Mouse (Mus musculus): ENCODE measurements at regions not wholly inside any gene's neighbourhood (a gene's known extent, or its start where the extent isn't known, plus 50 kb on each side); places are given as distances from the start of the nearest gene placed in this dataset.

- 63% methylated on average over 6 of the region's 6 CpGs for WGBS
- H3K4me1 ChIP-seq = peaks cover 19% of the 10 kb centered on the region
- peak overlapping the region; percentile 56 for H3K27ac ChIP-seq
- H3K27me3 ChIP-seq (ENCODE audit: low read depth, poor library complexity, severe bottlenecking) = no peaks in the 10 kb centered on the region; the same call in 1 of the 2 replicates
- DNase-seq (ENCODE audit: low spot score) = no peak
- no peaks in the 10 kb centered on the region for H3K9me3 ChIP-seq (replicated peaks)
- no peaks in the 10 kb centered on the region for H3K36me3 ChIP-seq
- H3K4me3 ChIP-seq = no peak overlapping the region
Observed at GRCm38 (mm10) chr8:126712749-126713148, 119.0 kb upstream of the Irf2bp2 start.

- no peaks in the 10 kb centered on the region; the same call in 1 of the 2 replicates for H3K27me3 ChIP-seq (ENCODE audit: low read depth, poor library complexity, severe bottlenecking)
- H3K9me3 ChIP-seq (replicated peaks) = no peaks in the 10 kb centered on the region
- H3K36me3 ChIP-seq = no peaks in the 10 kb centered on the region
- no peak overlapping the region for H3K27ac ChIP-seq
- H3K4me1 ChIP-seq = peaks cover 23% of the 10 kb centered on the region
- no peak for DNase-seq (ENCODE audit: low spot score)
- H3K4me3 ChIP-seq = no peak overlapping the region
- WGBS = 80% methylated on average over 2 of the region's 2 CpGs
Observed at GRCm38 (mm10) chr8:126708956-126709355, 115.2 kb upstream of the Irf2bp2 start.

- Histone ChIP-seq H3K9me3 (replicated peaks) (no peaks in the 10 kb centered on the region), H3K27ac (no peak overlapping the region)
- no peak for DNase-seq (ENCODE audit: low spot score)
Observed at GRCm38 (mm10) chr8:126707300-126707902, 113.6 kb upstream of the Irf2bp2 start.

DNA sequence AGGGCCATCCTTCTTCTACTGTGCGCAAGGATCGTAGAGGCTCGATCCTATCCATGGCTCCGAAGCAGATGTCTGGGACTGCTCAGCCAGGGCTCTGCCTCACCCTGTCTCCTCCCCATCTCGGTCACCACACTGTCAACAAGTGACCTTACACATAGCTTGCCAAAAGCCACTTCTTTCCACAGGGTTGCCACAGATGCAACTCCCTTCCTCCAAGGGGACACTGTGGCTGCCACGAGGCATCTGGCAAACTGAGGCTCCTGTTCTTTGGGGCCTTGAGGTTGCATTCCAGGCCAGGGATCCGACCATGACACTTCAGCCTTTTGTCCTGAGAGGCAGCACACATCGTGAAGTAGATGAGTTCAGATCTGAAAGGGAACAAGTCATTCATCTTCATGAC, 112.5 kb upstream of the Irf2bp2 start:
- Histone ChIP-seq H3K9me3 (replicated peaks) (no peaks in the 10 kb centered on the region), H3K27ac (no peak overlapping the region), H3K4me3 (no peak overlapping the region), H3K4me1 (peaks cover 10% of the 10 kb centered on the region; the same call in 1 of the 2 replicates), H3K27me3 (ENCODE audit: low read depth, poor library complexity, severe bottlenecking) (no peaks in the 10 kb centered on the region; the same call in 1 of the 2 replicates), H3K36me3 (no peaks in the 10 kb centered on the region)
- no peak for DNase-seq (ENCODE audit: low spot score)
- 81% methylated on average over 8 of the region's 8 CpGs for WGBS

More at GRCm38 (mm10) chr8:126707300-126707902, 113.6 kb upstream of the Irf2bp2 start:
- Histone ChIP-seq H3K27me3 (ENCODE audit: low read depth, poor library complexity, severe bottlenecking) (no peaks in the 10 kb centered on the region; the same call in 1 of the 2 replicates), H3K4me3 (no peak overlapping the region), H3K4me1 (peaks cover 12% of the 10 kb centered on the region; the same call in 1 of the 2 replicates), H3K36me3 (no peaks in the 10 kb centered on the region)
- WGBS = 81% methylated on average over 6 of the region's 6 CpGs

DNA sequence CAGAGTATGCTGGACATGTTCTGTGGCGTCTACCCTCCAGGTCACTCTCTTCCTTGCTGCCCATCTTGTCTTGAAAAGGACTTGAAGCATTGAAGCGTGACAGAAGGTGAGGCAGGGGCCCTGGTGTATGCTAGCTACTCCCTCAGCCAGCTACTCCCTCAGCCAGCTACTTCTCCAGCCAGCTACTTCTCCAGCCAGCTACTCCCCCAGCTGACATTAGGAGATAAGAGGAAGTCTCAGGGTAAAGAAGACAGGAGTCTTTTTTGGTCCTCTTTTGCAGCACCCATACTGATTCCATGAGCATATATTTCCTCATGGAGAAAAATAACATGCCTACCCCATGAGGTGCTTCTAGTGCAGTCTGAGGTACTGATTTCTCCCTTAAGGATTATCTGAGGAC, 111.6 kb upstream of the Irf2bp2 start:
- no peak for DNase-seq (ENCODE audit: low spot score)
- H3K27me3 ChIP-seq (ENCODE audit: low read depth, poor library complexity, severe bottlenecking) = no peaks in the 10 kb centered on the region
- H3K36me3 ChIP-seq = no peaks in the 10 kb centered on the region

DNA sequence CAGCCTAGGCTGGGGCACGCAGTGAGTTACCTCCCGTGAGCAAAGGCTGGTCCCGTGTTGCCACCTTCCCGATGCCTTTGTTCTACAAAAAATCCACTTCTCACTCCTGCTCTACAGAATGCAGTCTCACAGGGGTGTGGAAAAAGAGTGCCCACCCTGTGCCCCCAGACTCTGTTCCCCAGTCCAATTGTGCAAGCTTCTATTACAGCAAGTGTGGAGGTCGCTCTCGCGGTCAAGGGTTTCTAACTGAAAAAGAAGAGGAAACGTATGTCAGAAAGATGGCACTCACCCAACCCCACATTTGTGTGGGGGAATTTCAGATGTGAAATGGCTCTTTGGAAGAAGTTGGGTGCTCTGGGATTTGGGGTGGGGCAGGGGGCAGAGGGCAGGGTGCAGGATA, 110.9 kb upstream of the Irf2bp2 start:
- WGBS = 88% methylated on average over 8 of the region's 8 CpGs
- no peak for DNase-seq (ENCODE audit: low spot score)
- H3K36me3 ChIP-seq = no peaks in the 10 kb centered on the region
- H3K9me3 ChIP-seq (replicated peaks) = no peaks in the 10 kb centered on the region
- no peaks in the 10 kb centered on the region for H3K27me3 ChIP-seq (ENCODE audit: low read depth, poor library complexity, severe bottlenecking)
- no peak overlapping the region for H3K4me3 ChIP-seq
- H3K4me1 ChIP-seq = peaks cover 11% of the 10 kb centered on the region
- no peak overlapping the region for H3K27ac ChIP-seq

More for the DNA sequence above, 111.6 kb upstream of the Irf2bp2 start:
- Histone ChIP-seq H3K4me1 (peaks cover 10% of the 10 kb centered on the region; the same call in 1 of the 2 replicates), H3K9me3 (replicated peaks) (no peaks in the 10 kb centered on the region), H3K27ac (no peak overlapping the region), H3K4me3 (no peak overlapping the region)
- WGBS = 80% methylated on average over 2 of the region's 2 CpGs

- Histone ChIP-seq H3K27ac (no peak overlapping the region), H3K4me3 (no peak overlapping the region), H3K9me3 (replicated peaks) (no peaks in the 10 kb centered on the region), H3K27me3 (ENCODE audit: low read depth, poor library complexity, severe bottlenecking) (no peaks in the 10 kb centered on the region), H3K36me3 (no peaks in the 10 kb centered on the region), H3K4me1 (peaks cover 22% of the 10 kb centered on the region)
- 90% methylated on average over 5 of the region's 5 CpGs for WGBS
- no peak for DNase-seq (ENCODE audit: low spot score)
Observed at GRCm38 (mm10) chr8:126703546-126703945, 109.8 kb upstream of the Irf2bp2 start.

DNA sequence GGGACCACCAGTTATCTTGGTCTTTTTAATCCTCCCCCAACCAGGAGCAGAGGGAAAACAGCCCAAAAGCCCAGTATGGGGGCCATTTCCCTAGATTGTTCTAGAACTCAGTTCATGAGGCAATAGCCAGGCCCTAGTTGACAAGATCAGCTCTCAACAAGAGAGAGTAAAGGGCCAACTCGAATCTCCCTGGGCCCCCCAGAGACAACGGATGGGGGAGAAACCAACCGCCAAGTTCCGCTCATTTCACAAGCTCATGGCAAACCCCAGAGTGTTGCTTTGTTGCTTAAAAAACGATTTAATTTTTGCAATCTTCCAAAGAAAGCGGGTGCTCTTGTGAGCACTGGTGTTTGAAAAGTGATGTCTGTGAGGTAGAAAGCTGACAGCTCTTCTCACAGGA, 108.5 kb upstream of the Irf2bp2 start:
- no peaks in the 10 kb centered on the region for H3K36me3 ChIP-seq
- H3K27ac ChIP-seq = 0 out of 2 replicates have a peak overlapping the region, but pooled peaks have one; percentile 25
- no peaks in the 10 kb centered on the region for H3K9me3 ChIP-seq (replicated peaks)
- H3K27me3 ChIP-seq (ENCODE audit: low read depth, poor library complexity, severe bottlenecking) = no peaks in the 10 kb centered on the region
- no peak overlapping the region for H3K4me3 ChIP-seq
- no peak for DNase-seq (ENCODE audit: low spot score)
- H3K4me1 ChIP-seq = peaks cover 19% of the 10 kb centered on the region
- 81% methylated on average over 6 of the region's 6 CpGs for WGBS

GRCm38 (mm10) chr8:126699389-126699775, 105.6 kb upstream of the Irf2bp2 start:
- no peak overlapping the region for H3K4me3 ChIP-seq
- DNase-seq (ENCODE audit: low spot score) = no peak
- 40% methylated on average over 6 of the region's 6 CpGs for WGBS
- H3K36me3 ChIP-seq = no peaks in the 10 kb centered on the region
- H3K9me3 ChIP-seq (replicated peaks) = no peaks in the 10 kb centered on the region
- H3K27me3 ChIP-seq (ENCODE audit: low read depth, poor library complexity, severe bottlenecking) = no peaks in the 10 kb centered on the region
- H3K27ac ChIP-seq = peak overlapping the region; percentile 78
- peaks cover 31% of the 10 kb centered on the region for H3K4me1 ChIP-seq

DNA sequence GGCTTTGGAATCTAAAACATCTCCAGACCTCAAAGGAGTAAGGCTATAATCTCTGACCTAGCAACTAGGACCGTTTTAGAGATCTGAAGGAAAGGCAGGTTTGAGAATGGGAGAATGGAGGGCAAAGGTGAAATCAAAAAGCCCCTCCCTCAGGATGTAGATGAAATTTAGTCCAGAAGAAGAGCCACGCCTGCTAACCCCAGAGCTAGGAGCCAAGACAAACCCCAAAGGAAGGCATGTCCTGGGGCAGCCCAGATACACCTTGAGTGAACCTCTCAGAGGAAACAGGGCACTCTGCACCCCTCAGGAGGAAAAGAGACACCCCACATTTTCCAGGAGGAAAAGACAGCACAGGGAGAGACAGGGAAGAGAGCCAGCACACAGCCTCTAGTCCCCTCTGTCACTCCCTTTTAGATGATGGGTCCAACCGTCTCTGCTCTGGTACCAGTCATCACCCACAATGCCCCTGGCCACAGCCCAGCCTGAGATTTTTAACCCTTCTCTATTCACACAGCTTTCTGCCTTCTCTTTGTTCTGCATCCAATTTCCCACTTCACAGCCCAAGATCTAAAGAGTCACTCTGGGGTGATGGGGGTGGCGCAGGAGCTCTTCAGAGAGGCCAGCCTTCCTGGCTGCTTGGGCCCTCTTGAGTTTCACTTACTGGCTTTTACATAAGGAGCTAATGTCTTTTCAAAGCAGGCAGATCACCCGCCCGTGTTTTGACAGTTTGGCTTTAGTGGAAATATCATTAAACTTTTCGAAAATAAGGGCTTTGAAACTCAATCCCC, 105.0 kb upstream of the Irf2bp2 start:
- H3K27ac ChIP-seq = peak overlapping the region; percentile 78
- H3K9me3 ChIP-seq (replicated peaks) = no peaks in the 10 kb centered on the region
- H3K36me3 ChIP-seq = no peaks in the 10 kb centered on the region
- peak; percentile 34 for DNase-seq (ENCODE audit: low spot score)
- peaks cover 31% of the 10 kb centered on the region for H3K4me1 ChIP-seq
- H3K4me3 ChIP-seq = no peak overlapping the region
- H3K27me3 ChIP-seq (ENCODE audit: low read depth, poor library complexity, severe bottlenecking) = no peaks in the 10 kb centered on the region
- 26% methylated on average over 7 of the region's 7 CpGs for WGBS

DNA sequence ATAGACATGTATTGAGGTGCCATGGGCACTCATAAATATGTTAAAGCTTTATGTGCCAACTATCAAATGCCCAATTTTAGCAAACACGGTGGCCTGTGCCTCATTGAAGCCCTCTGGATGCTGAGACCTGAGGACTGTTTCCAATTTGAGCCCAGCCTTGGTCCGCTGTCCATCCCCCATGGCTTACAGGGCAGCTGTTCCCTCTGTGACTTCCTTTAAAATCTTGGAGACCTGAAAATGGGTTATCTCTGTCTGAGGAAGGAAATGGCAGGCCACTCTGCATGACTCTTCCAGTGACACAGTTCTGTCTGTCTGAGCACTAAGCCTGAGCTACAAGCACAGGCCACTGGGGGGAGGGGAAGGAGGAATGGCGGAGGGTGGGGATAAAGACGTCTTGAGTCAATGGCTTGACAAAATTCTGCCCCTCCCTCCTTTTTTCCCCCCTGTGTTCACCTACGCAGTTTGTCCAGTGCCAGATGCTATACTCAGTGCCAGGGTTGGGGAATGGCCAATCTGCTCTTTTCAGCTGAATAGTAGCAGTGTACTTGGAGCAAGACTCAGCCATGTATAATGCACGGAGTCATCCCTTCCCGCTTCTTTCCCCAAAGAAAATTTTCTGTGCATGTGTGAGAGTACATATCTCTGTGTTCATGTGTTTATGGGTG, 102.7 kb upstream of the Irf2bp2 start:
- no peak overlapping the region for H3K27ac ChIP-seq
- WGBS = 85% methylated on average over 7 of the region's 7 CpGs
- DNase-seq (ENCODE audit: low spot score) = no peak

GRCm38 (mm10) chr8:126694370-126694769, 100.6 kb upstream of the Irf2bp2 start:
- Histone ChIP-seq H3K4me3 (no peak overlapping the region), H3K9me3 (replicated peaks) (no peaks in the 10 kb centered on the region), H3K4me1 (peaks cover 23% of the 10 kb centered on the region), H3K27me3 (ENCODE audit: low read depth, poor library complexity, severe bottlenecking) (no peaks in the 10 kb centered on the region), H3K36me3 (no peaks in the 10 kb centered on the region), H3K27ac (no peak overlapping the region)
- no peak for DNase-seq (ENCODE audit: low spot score)
- 87% methylated on average over 7 of the region's 7 CpGs for WGBS

More for the DNA sequence above, 102.7 kb upstream of the Irf2bp2 start:
- Histone ChIP-seq H3K36me3 (no peaks in the 10 kb centered on the region), H3K4me1 (peaks cover 27% of the 10 kb centered on the region), H3K4me3 (no peak overlapping the region), H3K9me3 (replicated peaks) (no peaks in the 10 kb centered on the region), H3K27me3 (ENCODE audit: low read depth, poor library complexity, severe bottlenecking) (no peaks in the 10 kb centered on the region)

DNA sequence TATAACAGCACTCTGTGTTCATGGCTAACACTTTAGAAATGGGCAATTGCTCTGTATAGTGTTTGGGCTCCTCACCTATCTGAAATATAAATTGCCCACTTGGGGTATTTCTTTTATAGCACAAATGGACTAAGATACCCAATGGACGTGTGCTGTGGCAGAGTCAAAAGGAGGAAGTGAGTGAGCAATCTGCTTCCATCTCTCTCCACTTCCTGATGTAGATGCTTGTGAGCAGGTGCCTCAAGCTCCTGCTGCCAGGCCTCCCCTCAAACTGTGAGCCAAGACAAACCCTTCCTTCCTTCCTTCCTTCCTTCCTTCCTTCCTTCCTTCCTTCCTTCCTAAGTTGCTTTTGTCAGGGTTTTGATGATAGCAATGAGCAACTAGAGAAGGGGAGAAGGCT, 99.9 kb upstream of the Irf2bp2 start:
- WGBS = 86% methylated on average over 1 of the region's 1 CpGs
- H3K27ac ChIP-seq = no peak overlapping the region
- no peaks in the 10 kb centered on the region for H3K9me3 ChIP-seq (replicated peaks)

More for the DNA sequence above, 99.9 kb upstream of the Irf2bp2 start:
- Histone ChIP-seq H3K27me3 (ENCODE audit: low read depth, poor library complexity, severe bottlenecking) (no peaks in the 10 kb centered on the region), H3K4me3 (no peak overlapping the region), H3K36me3 (no peaks in the 10 kb centered on the region), H3K4me1 (peaks cover 16% of the 10 kb centered on the region)
- no peak for DNase-seq (ENCODE audit: low spot score)
